Mouse (Mus musculus) embryonic fibroblast, embryonic 13.5 days (primary cell): ENCODE data around the gene Mettl9.

Experiments
- CTCF ChIP-seq: IDR thresholded peaks from 2 replicates; pipeline ENCODE4 v1.5.1; 2011; ENCODE audit warnings: mild to moderate bottlenecking, control low read depth, low read length, moderate library complexity, borderline replicate concordance; ENCODE audit not compliant: insufficient read depth
- POLR2A ChIP-seq: IDR thresholded peaks from 2 replicates; pipeline ENCODE4 v1.6.1; 2011; ENCODE audit warnings: low read depth, mild to moderate bottlenecking, control low read depth, low read length, moderate library complexity

DNA sequence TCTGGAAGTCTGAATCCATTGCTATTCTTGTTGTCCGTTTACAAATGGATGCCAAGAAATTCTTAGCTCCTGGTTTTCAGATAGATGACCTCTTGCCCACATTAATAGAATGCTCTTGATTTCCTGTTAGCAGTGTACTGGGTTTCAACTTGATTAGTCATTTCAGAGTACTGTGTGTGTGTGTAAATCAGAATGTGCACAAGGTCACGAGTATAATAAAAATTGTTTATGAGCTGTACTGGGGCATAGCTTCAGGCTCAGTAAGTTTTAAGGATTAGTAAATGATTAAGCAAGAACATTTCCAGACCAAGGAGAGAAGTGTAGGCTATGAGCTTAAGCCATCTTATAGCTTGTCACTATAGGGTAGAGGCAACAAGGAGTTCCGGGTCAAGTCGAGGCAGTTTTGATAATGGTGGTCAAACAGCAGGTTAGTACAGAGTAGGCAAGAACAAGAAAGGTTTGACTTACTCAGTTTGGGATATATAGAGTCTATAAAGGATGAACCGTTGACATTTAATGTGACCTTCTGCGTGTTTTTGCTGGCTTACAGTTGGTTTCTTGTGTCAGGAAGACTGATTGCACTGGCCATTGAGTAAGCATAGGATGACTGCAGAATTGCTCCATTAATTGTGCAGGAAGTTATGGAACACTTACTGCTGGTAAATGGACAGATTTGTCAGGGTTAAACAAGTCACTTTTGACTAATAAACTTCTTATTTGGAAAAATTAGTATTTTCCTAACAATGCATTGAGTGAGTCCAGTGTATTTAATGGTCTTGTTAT, 11.6 kb downstream of the Mettl9 start:
- TF ChIP-seq POLR2A (no peak), CTCF (no peak)
